Mouse (Mus musculus): ENCODE results near the gene Spink4.

Gene Spink4

DNA sequence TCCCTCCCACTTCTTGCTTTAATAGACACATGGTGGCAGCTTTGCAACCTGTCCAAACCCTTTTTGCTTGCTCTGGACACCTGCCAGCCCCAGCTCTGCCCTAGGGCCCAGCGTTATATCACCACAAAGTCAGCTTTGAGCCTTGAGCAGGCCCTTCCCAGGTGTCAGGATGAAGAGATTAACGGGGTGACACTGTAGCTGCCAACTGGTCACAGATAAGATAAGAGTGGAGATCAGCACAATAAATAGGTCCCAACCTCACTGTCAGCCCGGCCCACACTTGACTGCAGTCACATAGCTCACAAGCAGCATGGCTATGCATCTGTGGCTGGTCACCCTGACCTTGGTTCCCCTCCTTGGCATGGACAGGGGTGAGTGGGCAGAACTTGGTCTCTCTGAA, at the start of gene Spink4:
TSS of gene Spink4 (plus strand) at position 268 of the 400 bp plus-strand sequence.
- DNase-seq (ENCODE audit: low read depth): no peak

DNA sequence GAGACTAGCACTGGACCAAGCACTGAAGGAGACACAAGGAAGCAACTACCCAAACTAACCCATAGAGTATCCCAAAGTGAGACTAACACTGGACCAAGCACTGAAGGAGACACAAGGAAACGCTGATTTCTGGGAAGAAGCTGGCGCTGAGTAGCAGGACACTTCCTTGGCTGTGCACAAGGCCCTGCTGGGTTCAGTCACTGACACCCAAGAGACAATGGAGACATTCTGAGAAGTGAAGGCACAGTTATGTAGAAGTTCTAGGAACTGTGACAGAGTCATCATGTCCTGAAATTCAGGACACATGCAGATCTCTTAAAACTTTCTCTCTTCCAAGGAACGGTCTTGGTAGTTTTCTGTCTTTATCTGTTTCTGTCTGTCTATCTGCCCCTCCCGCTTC, 49.6 kb upstream of the Spink4 start:
- no peak for DNase-seq (ENCODE audit: low read depth)

GRCm38 (mm10) chr4:40872129-40872528, 47.7 kb upstream of the Spink4 start:
- no peak for DNase-seq (ENCODE audit: low read depth)

- DNase-seq (ENCODE audit: low read depth): peak; percentile 25
Observed at GRCm38 (mm10) chr4:40873320-40873719, 46.5 kb upstream of the Spink4 start.

- no peak for DNase-seq (ENCODE audit: low read depth)
Observed at GRCm38 (mm10) chr4:40874151-40874600, 45.7 kb upstream of the Spink4 start.

DNA sequence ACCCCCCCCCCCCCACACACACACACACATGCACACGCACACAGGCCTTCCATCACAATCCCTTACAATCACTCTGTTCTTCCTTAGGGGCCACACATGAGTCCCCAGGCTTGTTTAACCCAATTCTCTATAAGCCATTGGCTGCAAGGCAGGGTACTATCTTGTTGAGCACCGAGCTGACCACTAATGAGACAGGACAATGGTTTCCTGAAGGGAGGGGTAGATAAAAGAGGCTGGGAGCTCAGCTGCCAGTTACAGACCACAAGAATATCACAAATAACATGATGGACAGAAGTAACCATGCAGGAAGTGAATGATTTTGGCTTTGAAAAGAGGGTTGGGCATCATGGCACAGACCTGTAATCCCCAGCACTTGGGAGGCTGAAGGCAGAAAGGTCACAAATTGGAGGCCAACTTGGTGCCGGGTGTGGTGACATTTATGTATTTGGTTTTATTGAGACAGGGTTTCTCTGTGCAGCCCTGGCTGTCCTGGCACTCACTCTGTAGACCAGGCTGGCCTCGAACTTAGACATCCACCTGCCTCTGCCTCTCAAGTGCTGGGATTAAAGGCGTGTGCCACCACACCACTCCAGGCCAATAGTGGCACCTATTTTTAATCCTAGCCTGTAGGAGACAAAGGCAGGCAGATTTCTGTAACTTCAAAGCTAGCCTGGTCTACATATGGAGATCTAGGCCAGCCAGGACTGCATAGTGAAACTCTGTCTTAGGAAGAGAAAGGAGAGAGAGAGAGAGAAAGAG, 44.9 kb upstream of the Spink4 start:
- peak; percentile 93 for DNase-seq (ENCODE audit: low read depth)

GRCm38 (mm10) chr4:40875842-40876241, 44.0 kb upstream of the Spink4 start:
- DNase-seq (ENCODE audit: low read depth): peak; percentile 17

DNA sequence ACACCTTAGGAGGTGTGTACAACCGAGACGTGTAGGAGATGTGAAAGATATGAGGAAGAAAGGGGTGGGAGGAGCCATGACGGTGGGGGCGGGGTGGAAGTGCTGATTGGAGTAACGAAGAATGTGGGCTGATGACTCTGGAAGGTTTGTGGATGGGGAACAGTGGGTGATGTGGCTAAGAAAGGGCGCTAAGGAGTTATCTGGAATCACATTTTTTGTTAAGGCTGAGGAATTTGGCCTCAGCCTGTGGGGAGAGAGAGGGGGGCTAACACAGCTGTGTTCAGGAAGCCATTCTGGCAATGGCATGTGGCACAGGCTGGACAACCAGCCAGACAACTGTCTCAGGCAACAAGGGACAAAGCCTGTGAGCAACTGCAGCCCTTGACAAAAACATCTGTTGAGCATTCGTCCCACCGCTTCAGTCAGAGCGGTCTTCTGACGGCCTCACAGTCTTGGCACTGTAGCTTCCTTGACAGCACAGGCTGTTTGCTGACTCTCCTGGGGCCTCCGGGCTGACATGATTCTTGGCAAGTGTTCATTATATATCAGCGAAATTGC, 43.0 kb upstream of the Spink4 start:
- peak; percentile 10 for DNase-seq (ENCODE audit: low read depth)

- peak; percentile 44 for DNase-seq (ENCODE audit: low read depth)
Observed at GRCm38 (mm10) chr4:40877528-40877927, 42.3 kb upstream of the Spink4 start.

GRCm38 (mm10) chr4:40883200-40883599, 36.7 kb upstream of the Spink4 start:
- no peak for DNase-seq (ENCODE audit: low read depth)

GRCm38 (mm10) chr4:40884282-40885165, 35.3 kb upstream of the Spink4 start:
- DNase-seq (ENCODE audit: low read depth): no peak

DNA sequence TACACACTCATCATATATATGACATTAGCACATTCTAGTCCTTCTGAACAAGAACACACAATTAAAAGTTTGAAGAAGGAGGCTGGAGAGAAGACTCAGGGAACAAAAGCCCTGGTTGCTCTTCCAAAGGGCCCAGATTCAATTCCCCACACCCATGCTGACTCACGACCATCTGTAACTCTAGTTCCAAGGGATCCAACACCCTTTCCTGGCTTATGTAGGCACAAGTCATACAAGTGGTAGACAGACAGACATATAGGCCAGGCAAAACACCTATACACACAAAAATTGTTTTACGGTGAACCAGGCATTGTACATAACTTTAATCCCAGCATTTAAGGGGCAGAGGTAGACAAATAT, 34.7 kb upstream of the Spink4 start:
- no peak for DNase-seq (ENCODE audit: low read depth)

DNA sequence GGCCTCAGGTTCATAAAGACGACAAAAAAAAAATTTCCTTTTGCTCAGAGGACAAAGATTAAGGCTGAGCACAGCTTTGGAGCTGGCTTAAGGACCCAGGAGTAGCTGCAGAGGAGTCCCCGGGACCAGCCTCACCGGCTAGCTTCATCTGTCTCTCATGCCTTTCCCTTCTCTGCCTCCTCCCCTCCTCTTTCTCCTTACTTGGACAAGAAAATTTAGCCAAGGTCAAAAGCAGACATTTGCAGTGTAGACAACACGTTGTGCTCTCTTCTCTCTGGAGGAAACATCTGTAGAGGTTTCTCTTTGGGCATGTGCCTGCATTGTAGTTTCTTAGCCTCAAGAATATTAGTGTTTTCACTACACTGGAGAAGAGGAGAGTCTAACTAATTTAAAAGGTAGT, 34.0 kb upstream of the Spink4 start:
- DNase-seq (ENCODE audit: low read depth): no peak

DNA sequence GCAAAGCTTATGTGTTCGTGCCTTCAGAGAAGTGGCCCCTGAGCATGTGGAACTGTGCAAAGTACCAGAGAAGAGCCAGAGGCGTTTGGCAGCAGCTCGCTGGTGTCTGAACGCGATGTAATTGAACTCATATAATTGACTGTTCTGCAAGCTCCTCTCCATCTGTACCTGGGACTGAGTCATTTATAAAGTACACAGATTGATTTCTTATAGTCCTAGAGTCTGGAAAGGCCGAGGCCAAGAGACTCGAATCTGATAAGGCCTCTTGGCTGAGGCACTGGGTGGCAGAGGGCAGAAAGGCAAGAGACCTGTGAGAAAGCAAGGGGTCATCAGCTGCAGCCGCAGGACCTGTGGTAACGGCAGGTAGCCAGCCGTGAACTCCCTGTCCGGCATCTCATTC, 31.0 kb upstream of the Spink4 start:
- no peak for DNase-seq (ENCODE audit: low read depth)

GRCm38 (mm10) chr4:40889252-40889651, 30.6 kb upstream of the Spink4 start:
- peak; percentile 80 for DNase-seq (ENCODE audit: low read depth)

DNA sequence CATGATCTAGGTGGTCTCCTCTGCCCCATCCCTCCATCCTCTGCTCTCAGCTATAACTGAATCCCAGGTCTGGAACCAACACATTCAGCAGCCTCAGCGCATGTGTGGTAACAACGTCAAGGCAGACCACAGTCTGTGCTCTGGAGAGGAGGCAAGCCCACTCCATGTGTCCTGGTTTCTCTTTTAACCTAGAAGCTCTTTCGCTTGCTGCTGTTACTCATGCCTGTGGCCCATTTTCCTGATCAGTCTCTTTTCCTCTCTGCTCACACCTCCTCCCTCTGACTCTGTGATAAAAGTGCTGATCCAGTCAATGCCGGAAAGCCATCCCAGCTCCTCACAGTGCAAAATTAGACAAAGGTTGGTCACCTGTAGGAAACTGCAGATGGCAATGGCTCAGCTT, 29.9 kb upstream of the Spink4 start:
- DNase-seq (ENCODE audit: low read depth): no peak

DNA sequence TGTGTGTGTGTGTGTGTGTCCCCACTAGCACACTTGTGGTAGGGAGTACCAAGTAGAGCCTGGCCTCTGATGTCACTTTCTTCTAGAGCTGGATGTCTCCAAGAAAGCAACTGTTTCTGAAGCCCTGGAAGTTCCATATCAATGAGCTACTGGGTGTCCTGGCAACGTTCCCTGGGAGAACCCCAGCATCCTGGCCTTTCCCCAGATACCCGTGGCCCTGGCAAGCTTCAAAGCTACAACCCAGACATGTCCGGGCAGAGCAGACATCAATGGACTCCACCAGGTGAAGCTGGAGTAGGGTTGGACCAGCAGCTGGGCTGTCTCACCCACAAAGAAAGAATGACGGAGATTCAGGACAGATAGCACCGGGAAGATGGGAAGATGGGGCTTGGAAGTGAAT, 28.6 kb upstream of the Spink4 start:
- DNase-seq (ENCODE audit: low read depth): no peak

GRCm38 (mm10) chr4:40895118-40895517, 24.7 kb upstream of the Spink4 start:
- DNase-seq (ENCODE audit: low read depth): no peak

DNA sequence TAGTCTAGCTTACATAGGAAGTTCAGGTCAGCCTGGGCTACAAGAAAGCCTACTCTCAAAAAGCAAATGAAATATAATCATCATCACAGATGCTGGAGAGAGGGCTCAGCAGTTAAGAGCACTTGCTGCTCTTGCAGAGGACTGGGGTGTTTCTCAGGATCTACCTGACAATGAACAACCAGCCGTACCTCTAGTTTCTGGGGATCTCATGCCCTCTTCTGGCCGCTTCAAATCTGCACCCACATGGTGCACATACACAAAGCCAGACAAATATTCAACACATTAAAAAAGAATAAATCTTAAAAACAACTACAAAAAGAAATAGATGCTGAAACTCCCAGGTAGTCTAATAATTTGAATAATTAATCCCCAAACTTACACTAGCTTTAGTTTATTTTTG, 24.2 kb upstream of the Spink4 start:
- no peak for DNase-seq (ENCODE audit: low read depth)

- no peak for DNase-seq (ENCODE audit: low read depth)
Observed at GRCm38 (mm10) chr4:40898476-40899044, 21.3 kb upstream of the Spink4 start.

DNA sequence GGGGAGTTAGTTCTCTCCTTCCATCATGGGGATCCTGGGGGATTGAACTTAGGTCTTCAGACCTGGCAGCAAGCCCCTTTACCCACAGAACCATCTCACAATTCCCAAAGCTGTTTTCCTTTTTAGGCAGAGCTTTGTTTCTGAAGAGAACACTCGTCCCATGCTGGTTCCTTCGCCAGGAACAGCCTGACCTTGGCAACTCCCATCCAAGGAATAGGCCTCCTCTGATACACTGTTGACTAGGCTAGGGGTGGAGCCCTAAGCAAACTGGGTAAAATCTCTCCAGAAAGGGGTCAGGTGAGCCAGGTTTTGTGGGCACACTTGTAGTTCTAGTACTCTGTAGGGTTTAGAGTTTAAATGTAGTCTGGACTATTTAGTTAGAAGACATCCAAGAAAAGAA, 20.6 kb upstream of the Spink4 start:
- no peak for DNase-seq (ENCODE audit: low read depth)

DNA sequence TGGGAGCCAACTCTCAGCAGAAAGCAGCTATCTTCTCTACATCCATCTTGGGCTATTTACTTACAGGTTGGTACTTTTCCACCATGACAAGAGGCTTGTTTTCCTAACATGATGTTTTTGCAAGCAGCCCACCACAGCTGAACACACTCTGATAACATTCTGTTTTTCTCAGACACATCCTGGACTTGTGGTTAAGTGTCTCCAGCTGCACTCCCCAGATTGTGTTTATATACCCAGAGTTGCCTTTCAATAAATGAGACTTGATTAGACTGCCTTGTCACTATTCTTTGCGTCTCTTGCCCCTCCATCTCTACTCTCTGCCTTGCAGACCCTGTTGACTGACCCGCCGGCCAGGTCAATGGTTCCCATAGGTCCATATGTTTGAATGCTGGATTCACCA, 19.8 kb upstream of the Spink4 start:
- peak; percentile 65 for DNase-seq (ENCODE audit: low read depth)

- no peak for DNase-seq (ENCODE audit: low read depth)
Observed at GRCm38 (mm10) chr4:40900612-40901011, 19.2 kb upstream of the Spink4 start.

Measured in 416B (cell line).